Mouse (Mus musculus) c-Kit-positive CD71-negative TER-119-negative erythroid progenitor cells, embryonic 14.5 days (primary cell): Measurements from ENCODE around the gene Fgf12.

Experiments
- DNase-seq: peaks from one replicate; pipeline ENCODE4 v3.0.0-alpha.2; 2013; ENCODE audit warnings: low read depth

Gene Fgf12

GRCm38 (mm10) chr16:28475553-28475952 lies 277.3 kb downstream of the Fgf12 start:
- DNase-seq: no peak

DNA sequence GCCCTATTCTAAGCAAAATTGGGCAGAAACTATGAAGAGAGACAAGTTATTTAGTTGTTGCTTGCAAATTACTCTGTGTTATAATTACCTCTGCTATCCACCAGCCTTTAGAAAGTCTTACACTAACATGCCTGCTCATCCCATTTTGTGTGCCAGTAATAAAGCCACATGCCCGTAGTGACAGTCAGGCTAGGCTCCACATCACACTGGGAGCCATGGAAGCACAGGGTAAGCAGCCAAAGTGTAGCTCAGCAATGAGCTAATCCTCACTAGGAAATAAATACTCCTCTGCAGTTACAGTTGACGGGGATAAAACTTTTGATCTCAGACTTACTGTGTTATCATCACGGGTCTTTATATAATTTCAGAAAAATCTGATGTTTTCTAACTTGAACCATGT lies 298.0 kb downstream of the Fgf12 start:
- DNase-seq: no peak

- no peak for DNase-seq
Observed at GRCm38 (mm10) chr16:28447114-28447455, 305.8 kb downstream of the Fgf12 start.

DNA sequence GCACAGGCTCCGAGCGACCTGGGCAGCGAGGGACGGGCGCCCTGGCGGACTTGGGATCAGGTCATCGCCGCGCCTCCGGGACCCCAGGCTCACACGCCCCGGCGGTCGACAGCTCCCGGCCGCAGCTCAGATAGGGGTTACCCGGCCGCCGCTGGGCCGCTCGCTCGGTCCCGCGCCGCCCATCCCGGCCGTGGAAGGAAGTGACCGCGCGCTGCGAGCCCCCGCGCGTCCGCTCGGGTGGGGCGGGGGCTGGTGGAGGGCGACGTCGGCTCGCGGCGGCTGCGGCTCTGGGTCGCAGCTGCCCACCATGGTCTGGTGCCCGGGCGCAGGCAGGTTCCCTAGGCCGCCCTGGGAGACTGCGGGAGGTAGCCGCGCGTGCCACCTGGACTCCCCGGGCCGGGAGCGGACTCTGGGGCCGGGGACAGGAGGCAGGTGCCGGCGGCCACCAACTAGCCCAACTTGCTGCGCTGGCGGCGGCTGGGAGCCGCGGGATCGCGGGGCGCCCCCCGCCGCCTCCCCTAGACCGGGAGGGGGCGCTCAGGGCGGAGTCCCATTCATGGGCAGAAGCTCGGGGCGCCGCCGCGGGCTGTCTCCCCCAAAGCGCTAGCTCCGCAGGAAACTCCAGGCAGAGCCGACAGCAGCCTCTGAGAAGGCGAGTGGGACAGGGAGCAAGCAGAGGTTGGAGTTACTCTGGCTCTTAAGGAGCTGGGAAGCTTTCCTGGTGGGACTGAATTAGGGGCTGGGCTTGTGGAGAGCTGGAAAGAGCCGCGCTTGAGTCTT lies 306.3 kb downstream of the Fgf12 start:
- DNase-seq: no peak

GRCm38 (mm10) chr16:28445800-28446333 lies 307.0 kb downstream of the Fgf12 start:
- DNase-seq: no peak

DNA sequence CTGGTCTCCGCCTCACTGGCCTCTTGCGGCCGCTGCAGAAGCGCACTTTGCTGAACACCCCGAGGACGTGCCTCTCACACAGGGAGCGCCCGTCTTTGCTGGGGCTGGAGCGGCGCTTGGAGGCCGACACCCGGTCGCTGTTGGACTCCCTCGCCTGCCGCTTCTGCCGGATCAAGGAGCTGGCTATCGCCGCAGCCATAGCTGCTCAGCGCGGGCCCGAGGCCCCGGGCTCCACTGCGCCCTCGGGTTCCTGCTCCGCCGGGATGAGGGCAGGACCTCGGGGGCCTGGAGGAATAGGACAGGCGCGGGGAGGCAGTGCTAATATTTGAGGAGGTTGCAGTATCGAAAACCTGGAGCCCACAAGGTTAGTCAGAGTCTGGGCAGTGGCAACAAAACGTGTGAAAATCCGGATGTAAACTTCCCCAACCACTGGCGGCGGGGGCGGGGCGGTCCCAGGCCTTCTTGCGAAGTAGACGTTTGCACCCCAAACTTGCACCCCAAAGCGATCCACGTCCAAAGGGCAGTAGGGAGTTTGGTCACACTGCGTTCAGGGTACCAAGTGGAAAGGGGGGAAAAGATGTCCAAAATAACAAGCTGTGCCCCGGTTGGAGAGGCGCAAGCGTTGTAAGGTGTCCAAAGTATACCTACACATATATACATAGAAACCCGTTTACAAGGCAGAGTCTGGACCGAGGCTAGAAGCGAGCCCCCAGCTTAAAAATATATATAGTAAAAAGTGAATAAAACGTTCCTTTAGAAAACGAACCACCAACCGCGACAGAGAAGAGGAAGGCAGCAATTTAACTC lies 307.7 kb downstream of the Fgf12 start:
- DNase-seq: no peak

GRCm38 (mm10) chr16:28421617-28422016 lies 331.3 kb downstream of the Fgf12 start:
- no peak for DNase-seq

DNA sequence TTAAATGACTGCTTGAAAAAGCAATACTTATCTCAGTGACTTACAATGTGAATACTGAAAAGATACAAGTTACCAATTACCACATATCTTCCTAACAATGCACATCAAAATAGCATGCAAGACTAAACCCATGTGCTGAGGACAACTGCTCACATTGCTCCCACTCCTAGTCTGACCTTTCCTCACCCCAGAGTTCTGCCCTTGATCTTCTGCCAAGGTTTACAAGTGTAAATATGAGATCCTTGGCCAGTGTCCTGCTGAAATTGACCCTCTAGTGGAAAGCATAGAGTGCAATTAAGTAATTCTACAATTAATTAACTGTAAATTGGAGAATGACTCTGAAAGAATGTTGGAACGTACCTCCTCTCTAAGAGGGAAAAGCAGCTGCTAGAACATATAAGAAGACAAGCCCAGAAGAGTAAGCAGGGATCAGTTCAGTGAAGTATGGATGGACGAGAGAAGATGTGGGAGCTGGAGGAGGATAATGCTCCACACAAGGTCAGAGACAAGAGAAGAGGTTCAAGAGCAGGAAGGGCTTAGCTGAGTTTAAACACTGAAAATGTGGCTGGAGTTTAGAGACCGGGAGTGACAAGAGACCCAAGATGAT lies 333.1 kb downstream of the Fgf12 start:
- no peak for DNase-seq

- DNase-seq: no peak
Observed at GRCm38 (mm10) chr16:28411210-28411817, 341.6 kb downstream of the Fgf12 start.

- no peak for DNase-seq
Observed at GRCm38 (mm10) chr16:28408294-28408693, 344.6 kb downstream of the Fgf12 start.

DNA sequence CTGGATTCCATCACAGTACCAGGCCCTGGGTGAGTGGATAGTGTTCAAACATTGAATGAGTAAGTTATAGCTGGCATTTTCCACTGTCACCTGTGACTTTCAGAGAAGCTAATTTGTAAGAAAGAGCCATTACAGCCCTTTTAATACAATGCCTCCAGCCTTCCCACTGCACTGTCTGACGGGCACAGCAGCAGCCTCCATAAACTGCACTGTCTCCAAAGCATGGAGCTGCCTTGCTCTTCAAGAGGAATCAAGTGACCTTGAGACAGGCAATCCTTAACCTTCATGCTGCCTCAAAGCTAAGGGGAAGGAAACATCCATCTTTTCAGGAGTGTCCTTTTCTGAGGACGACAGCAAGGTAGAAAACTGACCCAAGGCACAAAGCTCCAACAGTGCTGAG lies 345.0 kb downstream of the Fgf12 start:
- DNase-seq: no peak

- no peak for DNase-seq
Observed at GRCm38 (mm10) chr16:28404156-28404555, 348.7 kb downstream of the Fgf12 start.

DNA sequence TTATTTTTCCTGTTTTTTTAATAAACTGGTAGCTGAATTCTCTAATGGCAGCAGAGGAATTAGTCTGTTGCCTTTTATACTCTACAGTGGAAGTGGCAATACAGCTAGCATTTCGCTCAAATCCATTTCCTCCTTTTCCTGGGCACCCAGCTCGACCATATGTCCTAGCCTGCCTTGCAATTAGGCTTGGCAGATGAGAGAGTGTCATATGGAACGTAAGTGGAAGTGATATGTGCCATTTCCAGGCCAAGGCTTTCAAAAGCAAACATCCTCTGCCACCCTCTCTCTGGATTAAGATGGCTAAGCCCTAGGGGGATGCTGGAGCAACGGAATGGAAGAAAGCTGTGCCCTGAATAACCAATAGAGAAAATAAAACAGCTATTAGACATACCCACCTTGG lies 350.2 kb downstream of the Fgf12 start:
- DNase-seq: no peak

DNA sequence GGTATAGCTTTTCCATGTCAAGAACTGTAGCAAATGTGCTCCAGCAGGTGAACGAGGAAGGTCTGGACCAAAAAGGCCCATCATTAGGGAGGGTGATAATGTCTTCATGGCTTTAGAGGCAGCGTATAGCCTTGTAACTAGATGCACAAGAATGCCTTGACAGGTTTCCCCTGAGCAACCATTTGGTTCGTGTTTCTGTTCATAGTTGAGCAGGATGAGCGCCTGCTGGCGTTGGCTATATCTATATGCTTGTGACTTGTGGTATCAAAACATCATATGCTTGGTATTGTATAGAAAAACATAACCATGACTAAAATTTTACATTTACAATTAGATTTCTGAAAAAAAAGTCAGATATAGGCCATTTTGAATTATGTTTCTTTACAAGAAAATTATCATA lies 361.6 kb downstream of the Fgf12 start:
- DNase-seq: no peak

- no peak for DNase-seq
Observed at GRCm38 (mm10) chr16:28389114-28389513, 363.8 kb downstream of the Fgf12 start.

- DNase-seq: no peak
Observed at GRCm38 (mm10) chr16:28374790-28375189, 378.1 kb downstream of the Fgf12 start.

GRCm38 (mm10) chr16:28373311-28373710 lies 379.6 kb downstream of the Fgf12 start:
- no peak for DNase-seq

- DNase-seq: no peak
Observed at GRCm38 (mm10) chr16:28350624-28351023, 402.2 kb downstream of the Fgf12 start.

GRCm38 (mm10) chr16:28345323-28345722 lies 407.5 kb downstream of the Fgf12 start:
- no peak for DNase-seq

DNA sequence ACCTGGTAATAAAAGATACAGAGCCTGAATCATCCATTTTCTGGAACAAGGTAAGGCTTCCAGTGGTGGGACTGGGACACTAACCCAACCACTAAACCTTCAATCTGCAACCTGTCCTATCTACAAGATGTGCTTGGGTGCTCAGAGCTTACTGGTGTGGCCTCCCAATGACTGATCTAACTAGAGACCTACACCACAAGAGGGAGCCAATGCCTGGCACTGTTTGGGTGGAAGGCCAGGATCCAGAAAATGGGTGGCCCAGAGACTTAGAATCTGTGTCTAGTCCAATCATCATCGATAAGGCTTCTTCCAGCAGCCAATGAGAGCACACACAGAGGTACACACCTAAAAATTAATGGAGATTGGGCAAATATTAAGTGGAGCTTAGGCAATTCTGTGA lies 414.9 kb downstream of the Fgf12 start:
- DNase-seq: no peak

DNA sequence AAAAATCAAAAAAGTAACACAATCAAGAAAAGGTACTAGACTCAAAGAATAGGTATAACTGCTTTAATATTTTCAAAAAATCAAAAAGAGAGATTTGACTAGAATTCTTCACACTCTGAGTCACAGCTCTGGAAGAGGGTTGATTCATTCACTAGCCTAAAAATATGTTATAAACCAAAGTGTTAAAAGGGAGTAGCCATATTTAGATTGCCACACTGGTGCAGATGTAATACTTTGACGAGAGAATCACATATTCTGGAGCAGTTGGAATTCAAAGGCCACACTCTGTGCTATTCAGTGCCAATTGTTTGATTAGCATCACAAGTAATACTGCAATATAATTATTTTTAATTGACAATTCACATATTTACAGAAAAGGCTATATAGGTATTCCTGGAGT lies 416.2 kb downstream of the Fgf12 start:
- no peak for DNase-seq

DNA sequence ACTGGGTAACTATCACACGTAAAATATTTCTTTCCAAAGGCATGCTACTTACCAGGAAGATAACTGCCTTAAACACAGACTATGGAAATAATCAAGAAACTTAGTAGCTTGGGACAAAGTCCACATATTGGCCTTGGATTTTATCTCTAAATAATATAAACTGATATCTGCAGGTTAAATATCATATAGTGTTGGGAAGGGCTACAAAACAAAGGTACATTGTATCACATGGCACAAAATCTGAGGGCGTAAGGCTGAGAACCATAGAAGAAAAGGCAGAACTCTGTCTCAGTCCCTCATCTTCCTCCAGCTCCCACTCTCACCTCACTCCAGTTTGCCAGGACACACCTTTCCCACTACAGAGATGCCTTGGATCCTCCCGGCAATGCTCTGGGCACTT lies 417.8 kb downstream of the Fgf12 start:
- DNase-seq: no peak
